8 mouse cellular contexts compared by ENCODE assay signal in the genomic region with DNA sequence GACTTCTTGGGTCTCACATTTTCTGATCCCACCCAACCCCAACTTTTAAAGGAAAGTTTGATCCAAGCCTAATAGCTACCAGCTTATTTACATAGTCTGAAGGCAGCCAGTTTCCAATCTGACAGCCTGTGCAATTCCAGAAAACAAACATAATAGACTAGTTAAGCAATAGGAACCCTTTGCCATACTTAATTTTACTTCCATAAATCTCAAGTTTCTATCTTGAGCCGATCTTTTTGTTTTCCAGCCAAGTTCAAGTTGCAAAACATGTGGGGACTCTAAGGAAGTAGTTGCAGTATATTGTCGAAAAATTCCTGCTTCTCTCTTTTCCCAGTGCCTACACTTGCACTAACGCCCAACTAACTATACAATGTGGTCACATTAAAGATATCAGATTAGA. TPM values are rescaled to one million over a fixed set of nuclear protein-coding genes. Genes with fewer than 3 reads are reported as not detected.
DNase-seq lines count a peak whose midpoint lies in the region; ATAC-seq and TF ChIP-seq lines count a peak whose summit lies in the region.

No protein-coding gene starts in this region.

- no peaks in the 10 kb centered on the region for H3K27me3 ChIP-seq in heart, embryonic 15.5 days
- no peaks in the 10 kb centered on the region for H3K27me3 ChIP-seq in lung, embryonic 15.5 days
- no peaks in the 10 kb centered on the region for H3K27me3 ChIP-seq in stomach, postnatal 0 days (ENCODE audit: control insufficient read depth, insufficient read depth, low read length)

- no peak for TF ChIP-seq EP300 in stomach, postnatal 0 days (optimal IDR thresholded peaks at IDR 0.05)

- H3K9me3 ChIP-seq in heart, embryonic 15.5 days (replicated peaks), result no peaks in the 10 kb centered on the region
- no peaks in the 10 kb centered on the region for H3K9me3 ChIP-seq in lung, embryonic 15.5 days
- no peaks in the 10 kb centered on the region for H3K9me3 ChIP-seq in stomach, postnatal 0 days (ENCODE audit: control insufficient read depth, low read length)

- H3K4me1 ChIP-seq in lung, adult 2 months (ENCODE audit: control insufficient read depth, insufficient read depth, low read length), result peaks cover 7% of the 10 kb centered on the region
- H3K4me1 ChIP-seq in heart, embryonic 15.5 days (replicated peaks), result peaks cover 12% of the 10 kb centered on the region
- H3K4me1 ChIP-seq in lung, embryonic 15.5 days, result peaks cover 19% of the 10 kb centered on the region
- no peaks in the 10 kb centered on the region for H3K4me1 ChIP-seq in stomach, postnatal 0 days (replicated peaks; ENCODE audit: control insufficient read depth, insufficient read depth)

- no peak for TF ChIP-seq POLR2A in lung, adult 2 months (IDR thresholded peaks at IDR 0.05; ENCODE audit: borderline replicate concordance, extremely low read depth, low read depth, low read length)

- H3K4me3 ChIP-seq in lung, adult 2 months (replicated peaks; ENCODE audit: extremely low read depth, low read depth, low read length), result peak overlapping the region; percentile 21
- H3K4me3 ChIP-seq in heart, embryonic 15.5 days, result peak overlapping the region; percentile 88
- peak overlapping the region; percentile 72 for H3K4me3 ChIP-seq in lung, embryonic 15.5 days
- H3K4me3 ChIP-seq in stomach, postnatal 0 days (ENCODE audit: low read depth, low read length), result peak overlapping the region; percentile 67

- no peak for DNase-seq in lung, adult 2 months
- no peak for DNase-seq in lung, postnatal 14 days
- no peak for DNase-seq in stomach, postnatal 0 days (ENCODE audit: low spot score)
- no peak for DNase-seq in left cerebral cortex, postnatal 25 days (ENCODE audit: low spot score in 2 of 2)
- DNase-seq in cerebellum, adult 11 months, result no peak
- no peak for DNase-seq in urinary bladder, postnatal 14 days (ENCODE audit: low spot score)

- peak overlapping the region; percentile 39; the same call in 1 of the 2 replicates for H3K9ac ChIP-seq in heart, embryonic 15.5 days
- H3K9ac ChIP-seq in lung, embryonic 15.5 days, result peak overlapping the region; percentile 59; the same call in 1 of the 2 replicates
- H3K9ac ChIP-seq in stomach, postnatal 0 days (ENCODE audit: low read length), result peak overlapping the region; percentile 18; the same call in 1 of the 2 replicates

- H3K36me3 ChIP-seq in heart, embryonic 15.5 days, result peaks cover 10% of the 10 kb centered on the region
- 0 out of 2 replicates have a peak, but pooled peaks cover 4% of the 10 kb centered on the region for H3K36me3 ChIP-seq in lung, embryonic 15.5 days
- H3K36me3 ChIP-seq in stomach, postnatal 0 days (ENCODE audit: control insufficient read depth, insufficient read depth, low read length), result 0 out of 2 replicates have a peak, but pooled peaks cover 7% of the 10 kb centered on the region

- H3K27ac ChIP-seq in heart, embryonic 15.5 days, result peak overlapping the region; percentile 98; the same call in 1 of the 2 replicates
- peak overlapping the region; percentile 95 for H3K27ac ChIP-seq in lung, embryonic 15.5 days
- peak overlapping the region; percentile 96 for H3K27ac ChIP-seq in stomach, postnatal 0 days (replicated peaks)

- H3K4me2 ChIP-seq in heart, embryonic 15.5 days, result peak overlapping the region; percentile 81
- H3K4me2 ChIP-seq in lung, embryonic 15.5 days, result peak overlapping the region; percentile 66
- H3K4me2 ChIP-seq in stomach, postnatal 0 days (replicated peaks; ENCODE audit: low read depth), result peak overlapping the region; percentile 73

- WGBS in lung, adult 2 months, result 8% methylated on average over 3 of the region's 3 CpGs
- 47% methylated on average over 3 of the region's 3 CpGs for WGBS in heart, embryonic 15.5 days
- 20% methylated on average over 3 of the region's 3 CpGs for WGBS in lung, embryonic 15.5 days
- 12% methylated on average over 3 of the region's 3 CpGs for WGBS in stomach, postnatal 0 days

- intact Hi-C loops in left cerebral cortex, postnatal 25 days (cut with DNase I), result no loop called here

- TF ChIP-seq CTCF in lung, adult 2 months (IDR thresholded peaks at IDR 0.05; ENCODE audit: insufficient read depth, low read length), result no peak
- no peak for TF ChIP-seq CTCF in stomach, postnatal 0 days (IDR thresholded peaks at IDR 0.05; ENCODE audit: low read depth)

- no peak for ATAC-seq in heart, embryonic 15.5 days (replicated peaks; ENCODE audit: insufficient number of reproducible peaks, insufficient read depth, low FRiP score, low read depth)
- ATAC-seq in lung, embryonic 15.5 days (ENCODE audit: borderline replicate concordance, extremely low read depth, low FRiP score, low TSS enrichment), result no peak
- ATAC-seq in stomach, postnatal 0 days (ENCODE audit: low FRiP score, low TSS enrichment), result no peak

RNA-seq across cellular contexts. Expression of a gene that starts 8.8 kb away (rescaled TPM):
- 18.3 and 32.7 TPM in 2 replicates for polyA plus RNA-seq in lung, adult 2 months (2012; rRNA removed)
- polyA plus RNA-seq in heart, embryonic 15.5 days (2015; fragmentation: Nextera tagmentation; extraction: Ambion mirVana), result 56.0 and 76.9 TPM in 2 replicates
- polyA plus RNA-seq in lung, embryonic 15.5 days (2015; fragmentation: Nextera tagmentation; extraction: Ambion mirVana), result 115 and 119 TPM in 2 replicates
- polyA plus RNA-seq in stomach, postnatal 0 days (2015; fragmentation: Nextera tagmentation; extraction: Ambion mirVana), result 162 and 177 TPM in 2 replicates
- 10 to 100 TPM; 44.0 to 44.2 TPM for total RNA-seq in left cerebral cortex, postnatal 25 days (2021)

RNA-seq across cellular contexts. Expression of a gene that starts 9.0 kb away (rescaled TPM):
- polyA plus RNA-seq in lung, adult 2 months (2012; rRNA removed), result 5.6 and 8.1 TPM in 2 replicates
- polyA plus RNA-seq in heart, embryonic 15.5 days (2015; fragmentation: Nextera tagmentation; extraction: Ambion mirVana), result 5.0 and 6.8 TPM in 2 replicates
- 8.7 and 8.9 TPM in 2 replicates for polyA plus RNA-seq in lung, embryonic 15.5 days (2015; fragmentation: Nextera tagmentation; extraction: Ambion mirVana)
- 3.9 and 4.4 TPM in 2 replicates for polyA plus RNA-seq in stomach, postnatal 0 days (2015; fragmentation: Nextera tagmentation; extraction: Ambion mirVana)
- total RNA-seq in left cerebral cortex, postnatal 25 days (2021), result 10 to 100 TPM; 45.2 to 47.3 TPM

RNA-seq across cellular contexts. Expression of a gene that starts 54.4 kb away (rescaled TPM):
- polyA plus RNA-seq in lung, adult 2 months (2012; rRNA removed), result 0.05 and 0.06 TPM in 2 replicates
- 0.14 and 0.38 TPM in 2 replicates for polyA plus RNA-seq in heart, embryonic 15.5 days (2015; fragmentation: Nextera tagmentation; extraction: Ambion mirVana)
- 0.20 and 0.27 TPM in 2 replicates for polyA plus RNA-seq in lung, embryonic 15.5 days (2015; fragmentation: Nextera tagmentation; extraction: Ambion mirVana)
- 0.16 and 0.27 TPM in 2 replicates for polyA plus RNA-seq in stomach, postnatal 0 days (2015; fragmentation: Nextera tagmentation; extraction: Ambion mirVana)
- 1 to 10 TPM; 5.3 to 8.7 TPM for total RNA-seq in left cerebral cortex, postnatal 25 days (2021)

RNA-seq across cellular contexts. Expression of a gene that starts 58.1 kb away (rescaled TPM):
- not detected in 2 replicates for polyA plus RNA-seq in lung, adult 2 months (2012; rRNA removed)
- polyA plus RNA-seq in heart, embryonic 15.5 days (2015; fragmentation: Nextera tagmentation; extraction: Ambion mirVana), result not detected in 2 replicates
- polyA plus RNA-seq in lung, embryonic 15.5 days (2015; fragmentation: Nextera tagmentation; extraction: Ambion mirVana), result not detected in 2 replicates
- polyA plus RNA-seq in stomach, postnatal 0 days (2015; fragmentation: Nextera tagmentation; extraction: Ambion mirVana), result not detected in 2 replicates
- under 1 TPM in 1 of 2 experiments, not detected in 1; 0.69 TPM for total RNA-seq in left cerebral cortex, postnatal 25 days (2021)

Comparison
In these comparisons a context has a peak if more than half of its experiments do, and no peak if none do; other contexts are left out.
1. H3K4me3 ChIP-seq: peak in every context shown above with its lines; median percentile 88 in heart, embryonic 15.5 days; 72 in lung, embryonic 15.5 days; 67 in stomach, postnatal 0 days; 21 in lung, adult 2 months.